ENCODE assay signal across 10 mouse cellular contexts in the genomic region with DNA sequence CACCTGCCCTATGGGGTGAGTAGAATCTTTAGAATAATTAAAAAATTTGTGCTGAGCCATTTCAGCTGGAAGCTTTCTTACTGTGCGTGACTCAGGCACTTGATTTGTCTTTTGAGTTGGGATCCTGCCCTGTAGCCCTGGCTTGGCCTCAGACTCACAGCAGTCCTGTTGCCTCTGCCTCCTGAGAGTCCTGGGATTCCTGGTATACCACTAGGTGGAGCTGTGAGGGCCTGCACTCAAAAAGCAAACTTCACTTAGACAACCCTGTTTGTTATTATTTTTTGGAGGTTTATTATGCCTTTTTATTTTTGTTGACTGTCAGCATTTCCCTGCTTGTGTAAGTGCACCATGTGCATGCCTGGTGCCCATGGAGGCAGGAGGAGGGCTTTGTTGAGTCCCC. TPM values are rescaled to one million over a fixed set of nuclear protein-coding genes. Genes with fewer than 3 reads are reported as not detected.
DNase-seq lines count a peak whose midpoint lies in the region; ATAC-seq and TF ChIP-seq lines count a peak whose summit lies in the region.
"Had no signal": no experiment of that assay in that cellular context is flagged by ENCODE, and none has a peak within 500 bp of the region (broad histone marks: within the 10 kb centered on the region; RNA-seq: fewer than 3 reads in every experiment).

No protein-coding gene starts in this region.

- DNase-seq in hindbrain, postnatal 0 days (ENCODE audit: low spot score): peak; percentile 20
- peak; percentile 34 for DNase-seq in CD4-positive helper T cell, adult 2 months (ENCODE audit: low read depth, low spot score)
- peak; percentile 79 for DNase-seq in R1 (ENCODE audit: low read depth, low spot score)
- peak; percentile 25 to 63 for DNase-seq in kidney, postnatal 36 days
- no peak for DNase-seq in neural tube, embryonic 10.5 days (ENCODE audit: extremely low spot score, low spot score)
- no peak for DNase-seq in gastrocnemius, postnatal 25 days
- DNase-seq in forebrain, embryonic 14.5 days (ENCODE audit: low spot score): no peak

- ATAC-seq in hindbrain, postnatal 0 days: no peak
- no peak for ATAC-seq in hindbrain, embryonic 12.5 days (ENCODE audit: low FRiP score)
- ATAC-seq in forebrain, embryonic 14.5 days: no peak

- no peak overlapping the region for H3K9ac ChIP-seq in hindbrain, postnatal 0 days (replicated peaks; ENCODE audit: low read length)
- H3K9ac ChIP-seq in hindbrain, embryonic 12.5 days: no peak overlapping the region
- no peak overlapping the region for H3K9ac ChIP-seq in forebrain, embryonic 14.5 days (ENCODE audit: low read length)
- H3K9ac ChIP-seq: embryonic facial prominence, embryonic 15.5 days; liver, embryonic 15.5 days had no signal

- no peak overlapping the region for H3K4me2 ChIP-seq in hindbrain, postnatal 0 days (ENCODE audit: low read depth, low read length)
- no peak overlapping the region for H3K4me2 ChIP-seq in hindbrain, embryonic 12.5 days (replicated peaks)
- no peak overlapping the region for H3K4me2 ChIP-seq in forebrain, embryonic 14.5 days (ENCODE audit: low read length)
- H3K4me2 ChIP-seq: embryonic facial prominence, embryonic 15.5 days; liver, embryonic 15.5 days had no signal

- H3K9me3 ChIP-seq in hindbrain, postnatal 0 days (ENCODE audit: low read length): no peaks in the 10 kb centered on the region
- H3K9me3 ChIP-seq in hindbrain, embryonic 12.5 days (replicated peaks): no peaks in the 10 kb centered on the region
- no peaks in the 10 kb centered on the region for H3K9me3 ChIP-seq in forebrain, embryonic 14.5 days (replicated peaks; ENCODE audit: control insufficient read depth, low read length)
- H3K9me3 ChIP-seq: embryonic facial prominence, embryonic 15.5 days; liver, embryonic 15.5 days had no signal

- 82% methylated on average over 1 of the region's 1 CpGs for WGBS in hindbrain, postnatal 0 days
- WGBS in hindbrain, embryonic 12.5 days: 84% methylated on average over 1 of the region's 1 CpGs
- 83% methylated on average over 1 of the region's 1 CpGs for WGBS in forebrain, embryonic 14.5 days

- peak; percentile 68 for TF ChIP-seq CTCF in hindbrain, postnatal 0 days (IDR thresholded peaks at IDR 0.05; ENCODE audit: low read depth)

- no peaks in the 10 kb centered on the region for H3K27me3 ChIP-seq in hindbrain, postnatal 0 days (ENCODE audit: insufficient read depth, low read length)
- H3K27me3 ChIP-seq in hindbrain, embryonic 12.5 days: no peaks in the 10 kb centered on the region
- no peaks in the 10 kb centered on the region for H3K27me3 ChIP-seq in forebrain, embryonic 14.5 days (replicated peaks; ENCODE audit: control insufficient read depth, insufficient read depth, low read length)
- H3K27me3 ChIP-seq: embryonic facial prominence, embryonic 15.5 days; liver, embryonic 15.5 days had no signal

- no peak overlapping the region for H3K27ac ChIP-seq in hindbrain, postnatal 0 days
- no peak overlapping the region for H3K27ac ChIP-seq in hindbrain, embryonic 12.5 days
- no peak overlapping the region for H3K27ac ChIP-seq in forebrain, embryonic 14.5 days (ENCODE audit: low read depth, low read length)
- H3K27ac ChIP-seq: embryonic facial prominence, embryonic 15.5 days; liver, embryonic 15.5 days had no signal

- no peaks in the 10 kb centered on the region for H3K4me1 ChIP-seq in hindbrain, postnatal 0 days (ENCODE audit: insufficient read depth, low read length)
- no peaks in the 10 kb centered on the region for H3K4me1 ChIP-seq in hindbrain, embryonic 12.5 days
- no peaks in the 10 kb centered on the region for H3K4me1 ChIP-seq in forebrain, embryonic 14.5 days (ENCODE audit: control insufficient read depth, insufficient read depth, low read length)
- H3K4me1 ChIP-seq: embryonic facial prominence, embryonic 15.5 days had no signal

- H3K4me3 ChIP-seq in hindbrain, postnatal 0 days (ENCODE audit: low read length): no peak overlapping the region
- H3K4me3 ChIP-seq in hindbrain, embryonic 12.5 days: no peak overlapping the region
- no peak overlapping the region for H3K4me3 ChIP-seq in forebrain, embryonic 14.5 days (ENCODE audit: low read depth, low read length)
- H3K4me3 ChIP-seq: embryonic facial prominence, embryonic 15.5 days; liver, embryonic 15.5 days had no signal

- peaks cover 13% of the 10 kb centered on the region for H3K36me3 ChIP-seq in hindbrain, postnatal 0 days (ENCODE audit: insufficient read depth, low read length)
- peaks cover 77% of the 10 kb centered on the region for H3K36me3 ChIP-seq in hindbrain, embryonic 12.5 days
- H3K36me3 ChIP-seq in forebrain, embryonic 14.5 days (ENCODE audit: control insufficient read depth, insufficient read depth, low read length): peaks cover 61% of the 10 kb centered on the region

RNA-seq across cellular contexts. Expression of a gene that starts 11.9 kb away (rescaled TPM):
- 20.5 and 22.7 TPM in 2 replicates for total RNA-seq in hindbrain, postnatal 0 days (2014; rRNA removed)
- 17.6 and 18.1 TPM in 2 replicates for polyA plus RNA-seq in hindbrain, postnatal 0 days (2015; fragmentation: Nextera tagmentation; extraction: Ambion mirVana)
- polyA plus RNA-seq in hindbrain, embryonic 12.5 days (2016; fragmentation: Nextera tagmentation; extraction: Ambion mirVana): 26.9 and 27.1 TPM in 2 replicates
- total RNA-seq in gastrocnemius, postnatal 25 days (2021): 1 to 10 TPM; 8.7 to 8.8 TPM
- polyA plus RNA-seq in forebrain, embryonic 14.5 days (2014; fragmentation: Nextera tagmentation; extraction: Ambion mirVana): 25.2 and 29.4 TPM in 2 replicates

RNA-seq across cellular contexts. Expression of a gene that starts 12.0 kb away (rescaled TPM):
- total RNA-seq in hindbrain, postnatal 0 days (2014; rRNA removed): 14.9 and 21.5 TPM in 2 replicates
- 52.3 and 57.2 TPM in 2 replicates for polyA plus RNA-seq in hindbrain, postnatal 0 days (2015; fragmentation: Nextera tagmentation; extraction: Ambion mirVana)
- 69.5 and 72.6 TPM in 2 replicates for polyA plus RNA-seq in hindbrain, embryonic 12.5 days (2016; fragmentation: Nextera tagmentation; extraction: Ambion mirVana)
- 10 to 100 TPM; 25.5 to 25.6 TPM for total RNA-seq in gastrocnemius, postnatal 25 days (2021)
- polyA plus RNA-seq in forebrain, embryonic 14.5 days (2014; fragmentation: Nextera tagmentation; extraction: Ambion mirVana): 49.6 and 50.8 TPM in 2 replicates

RNA-seq across cellular contexts. Expression of a gene that starts 50.4 kb away (rescaled TPM):
- 37.1 and 51.2 TPM in 2 replicates for total RNA-seq in hindbrain, postnatal 0 days (2014; rRNA removed)
- 26.5 and 30.5 TPM in 2 replicates for polyA plus RNA-seq in hindbrain, postnatal 0 days (2015; fragmentation: Nextera tagmentation; extraction: Ambion mirVana)
- 31.0 and 31.1 TPM in 2 replicates for polyA plus RNA-seq in hindbrain, embryonic 12.5 days (2016; fragmentation: Nextera tagmentation; extraction: Ambion mirVana)
- 10 to 100 TPM; 36.0 to 40.1 TPM for total RNA-seq in gastrocnemius, postnatal 25 days (2021)
- 22.5 and 22.7 TPM in 2 replicates for polyA plus RNA-seq in forebrain, embryonic 14.5 days (2014; fragmentation: Nextera tagmentation; extraction: Ambion mirVana)

Comparison
In these comparisons a context has a peak if more than half of its experiments do, and no peak if none do; other contexts are left out.
1. DNase-seq: peak in hindbrain, postnatal 0 days (single experiment), CD4-positive helper T cell, adult 2 months (single experiment), R1 (single experiment) and kidney, postnatal 36 days (2 of 2); none in neural tube, embryonic 10.5 days (single experiment), gastrocnemius, postnatal 25 days (single experiment) and forebrain, embryonic 14.5 days (single experiment).